Mouse (Mus musculus) adrenal gland, postnatal 36 days (tissue): Measurements from ENCODE around the gene Snap23. TPM values are rescaled to one million over a fixed set of nuclear protein-coding genes. Genes with fewer than 3 reads are reported as not detected.
A peak's percentile ranks its signal among the peaks of the same experiment; 100 is the strongest.

Experiments
- DNase-seq, 2 experiments: peaks; one replicate each; pipeline ENCODE4 v3.0.0; 2021; ENCODE audit warnings: mixed read lengths in 1 of 2
- total RNA-seq, 2 experiments: library from RNA; stranded (reverse); gene quantifications; 2 replicates each; pipeline ENCODE4 v1.2.3; 2021

The Snap23 gene
- total RNA-seq, 2 experiments from 2014 or later: 61.8 to 73.3 TPM

DNA sequence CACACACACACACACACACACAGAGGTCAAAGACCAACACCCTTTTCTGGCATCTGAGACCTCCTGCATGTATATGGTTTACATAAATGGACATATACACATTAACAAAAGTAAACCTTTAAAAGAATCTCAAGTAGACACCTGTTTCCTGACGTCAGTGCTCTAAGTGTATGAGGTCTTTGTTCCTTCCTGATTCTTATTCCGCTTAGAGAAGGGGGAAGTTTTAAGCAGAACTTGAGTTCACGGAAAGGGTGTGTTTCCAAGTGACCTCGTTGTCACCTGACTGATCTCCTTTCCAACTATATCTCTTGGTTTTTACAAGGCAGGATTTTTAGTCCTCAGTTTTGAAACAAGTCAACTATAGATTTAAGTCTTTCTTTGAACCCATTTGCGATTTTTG is 10.8 kb downstream of the Snap23 start:
- DNase-seq: no peak

DNA sequence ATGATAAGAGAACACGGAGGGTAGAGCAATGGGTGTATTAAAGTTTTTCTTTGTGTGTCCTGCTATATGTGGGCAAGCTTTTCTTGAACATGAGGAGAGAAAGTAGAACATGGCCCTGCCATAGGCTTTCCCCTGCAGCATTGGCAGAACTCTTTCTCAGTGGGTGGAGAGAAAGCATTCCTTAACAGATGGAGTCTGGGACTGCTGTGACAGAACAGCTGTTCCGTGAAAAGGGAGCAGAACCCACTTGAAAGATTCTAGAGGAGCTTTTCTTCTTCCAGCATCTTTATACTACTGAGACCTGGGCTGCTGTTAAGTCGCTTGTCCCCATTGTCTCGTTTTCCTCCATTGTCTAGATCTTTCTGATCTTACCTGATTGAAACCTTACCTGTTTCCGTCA is 22.3 kb downstream of the Snap23 start:
- no peak for DNase-seq

DNA sequence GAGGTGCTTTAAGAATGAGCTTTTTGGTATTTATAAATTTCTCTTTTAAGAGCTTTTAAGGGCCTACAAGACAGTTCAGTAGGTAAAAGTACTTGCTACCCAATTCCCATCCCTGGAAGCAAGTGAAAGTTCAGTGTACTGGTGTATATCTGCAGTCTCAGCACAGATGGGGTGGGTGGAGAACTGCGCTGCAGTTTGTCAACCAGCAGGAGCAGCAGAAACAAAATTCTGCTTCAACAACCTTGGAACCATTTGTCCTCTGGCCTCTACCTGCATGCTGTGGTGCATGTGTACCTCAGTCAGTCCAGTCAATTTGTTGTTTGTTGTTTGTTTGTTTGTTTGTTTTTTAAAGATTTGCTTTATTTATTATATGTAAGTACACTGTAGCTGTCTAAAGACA is 24.8 kb downstream of the Snap23 start:
- no peak for DNase-seq

GRCm38 (mm10) chr2:120597734-120598133 is 30.3 kb downstream of the Snap23 start:
- DNase-seq: no peak

DNA sequence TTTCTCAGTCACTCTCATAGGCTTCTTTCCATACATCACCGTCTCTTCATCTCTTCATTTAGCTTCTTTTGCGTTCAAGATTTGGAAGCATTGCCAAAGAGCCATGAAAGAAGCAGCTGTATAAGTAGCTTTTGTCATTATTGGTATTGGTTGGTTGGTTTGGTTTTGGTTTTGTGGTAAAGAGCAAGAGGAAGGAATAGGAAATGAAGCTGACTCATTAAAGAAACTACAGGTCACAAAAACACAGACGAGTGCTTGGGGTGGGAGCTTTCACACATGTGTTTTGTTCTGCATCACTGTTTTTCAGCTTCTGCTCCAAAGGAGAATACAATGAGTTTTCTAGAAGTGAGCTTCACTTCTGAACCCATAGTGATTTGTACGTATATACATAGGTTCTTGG is 32.0 kb downstream of the Snap23 start:
- DNase-seq: no peak

DNA sequence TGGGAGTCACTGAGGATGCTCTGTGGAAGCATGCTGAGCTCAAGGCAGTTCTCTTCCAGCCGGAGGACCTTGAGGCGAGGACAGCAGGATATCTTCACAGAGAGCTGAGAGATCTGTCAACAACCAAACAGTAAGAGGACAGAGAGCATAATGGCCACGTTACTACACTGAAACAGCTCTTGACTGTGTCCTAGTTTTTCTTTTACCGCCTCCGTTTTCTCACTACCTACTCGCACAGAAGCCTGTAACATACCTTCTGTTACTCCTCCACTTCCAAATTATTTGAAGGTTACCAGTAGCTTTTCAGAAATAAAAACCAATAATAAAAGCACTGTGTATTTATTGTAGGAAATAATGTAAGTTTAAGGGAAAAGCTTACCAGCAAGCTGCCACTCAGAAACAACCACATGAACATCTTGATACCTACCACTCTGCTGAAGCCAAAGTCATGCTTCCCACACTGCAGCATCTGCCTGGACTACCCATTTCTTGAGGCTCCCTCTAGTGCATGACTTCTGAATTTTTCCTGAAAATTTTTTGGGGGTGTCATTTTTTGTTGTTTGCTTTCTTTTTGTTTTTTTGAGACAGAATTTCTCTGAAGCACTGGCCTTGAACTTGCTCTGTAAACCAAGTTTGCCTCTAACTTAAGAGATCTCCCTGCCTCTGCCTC is 38.7 kb downstream of the Snap23 start:
- DNase-seq: peak; percentile 13 to 35

DNA sequence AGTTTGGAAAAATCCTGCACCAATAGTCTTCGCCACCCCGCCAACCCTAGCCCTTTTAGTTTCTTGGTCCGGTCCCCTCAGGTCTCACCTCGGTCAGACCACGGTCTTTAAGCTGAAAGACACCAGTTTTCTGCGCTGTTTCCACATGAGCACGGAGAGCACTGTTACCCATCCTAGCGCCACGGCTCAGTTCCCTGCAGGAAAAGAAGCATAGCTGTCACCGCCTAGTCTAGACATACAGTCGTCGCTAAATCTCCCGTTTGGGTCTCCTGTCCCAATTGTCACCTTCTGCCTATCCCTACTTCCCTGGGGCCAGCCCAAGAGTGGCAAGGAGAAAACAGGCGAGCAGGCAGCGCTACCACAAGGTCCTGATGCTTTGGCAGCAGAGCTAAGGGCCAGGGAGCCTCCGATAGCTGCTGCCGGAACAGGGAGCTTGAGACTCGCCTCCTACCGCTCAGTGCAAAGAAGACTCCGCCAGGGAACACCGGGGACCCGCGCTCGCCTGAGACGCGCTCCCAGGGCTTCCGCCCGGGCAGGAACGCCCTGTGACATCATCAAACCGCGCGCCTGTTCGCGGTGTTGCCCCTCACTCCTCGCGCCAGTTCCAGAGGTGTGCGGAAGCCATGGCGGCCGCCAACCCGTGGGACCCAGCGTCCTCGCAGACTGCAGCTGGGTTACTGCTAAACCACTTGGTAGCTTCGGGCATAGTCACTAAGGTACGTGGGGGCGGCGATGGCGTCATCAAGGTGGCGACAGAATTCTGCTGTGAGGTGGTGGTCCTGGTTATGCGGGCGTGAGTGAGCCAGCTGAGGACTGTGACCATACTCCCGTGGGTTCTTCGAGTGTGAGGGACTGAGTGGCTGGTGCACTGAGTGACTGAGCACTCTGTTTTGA is 41.6 kb downstream of the Snap23 start, which contains the start of the genes Haus2 and Lrrc57:
Gene Haus2 (plus strand): TSS at position 554 of the 894 bp plus-strand sequence.
Gene Lrrc57 (minus strand): TSS at position 691 of the 894 bp plus-strand sequence.
- peak; percentile 93 to 95 for DNase-seq

- no peak for DNase-seq
Measured at GRCm38 (mm10) chr2:120616279-120617163, 49.0 kb downstream of the Snap23 start.

DNA sequence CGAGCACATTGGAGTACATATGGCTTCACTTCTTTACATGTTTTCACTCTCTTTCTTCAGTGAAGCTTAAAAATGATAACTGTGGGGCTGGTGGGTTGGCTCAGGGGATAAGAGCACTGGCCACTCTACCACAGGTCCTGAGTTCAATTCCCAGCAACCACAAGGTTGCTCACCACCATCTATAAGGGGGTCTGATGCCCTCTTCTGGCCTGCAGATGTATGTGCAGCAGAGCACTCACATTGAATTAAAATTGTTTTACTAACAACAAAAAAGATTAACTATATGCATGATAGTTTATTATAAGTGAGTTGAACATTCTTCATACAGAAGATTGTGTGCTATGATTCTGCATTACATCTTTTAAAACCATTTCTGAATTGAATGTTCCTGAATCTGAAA is 52.1 kb downstream of the Snap23 start:
- no peak for DNase-seq

GRCm38 (mm10) chr2:120622920-120623319 is 55.4 kb downstream of the Snap23 start:
- no peak for DNase-seq

DNA sequence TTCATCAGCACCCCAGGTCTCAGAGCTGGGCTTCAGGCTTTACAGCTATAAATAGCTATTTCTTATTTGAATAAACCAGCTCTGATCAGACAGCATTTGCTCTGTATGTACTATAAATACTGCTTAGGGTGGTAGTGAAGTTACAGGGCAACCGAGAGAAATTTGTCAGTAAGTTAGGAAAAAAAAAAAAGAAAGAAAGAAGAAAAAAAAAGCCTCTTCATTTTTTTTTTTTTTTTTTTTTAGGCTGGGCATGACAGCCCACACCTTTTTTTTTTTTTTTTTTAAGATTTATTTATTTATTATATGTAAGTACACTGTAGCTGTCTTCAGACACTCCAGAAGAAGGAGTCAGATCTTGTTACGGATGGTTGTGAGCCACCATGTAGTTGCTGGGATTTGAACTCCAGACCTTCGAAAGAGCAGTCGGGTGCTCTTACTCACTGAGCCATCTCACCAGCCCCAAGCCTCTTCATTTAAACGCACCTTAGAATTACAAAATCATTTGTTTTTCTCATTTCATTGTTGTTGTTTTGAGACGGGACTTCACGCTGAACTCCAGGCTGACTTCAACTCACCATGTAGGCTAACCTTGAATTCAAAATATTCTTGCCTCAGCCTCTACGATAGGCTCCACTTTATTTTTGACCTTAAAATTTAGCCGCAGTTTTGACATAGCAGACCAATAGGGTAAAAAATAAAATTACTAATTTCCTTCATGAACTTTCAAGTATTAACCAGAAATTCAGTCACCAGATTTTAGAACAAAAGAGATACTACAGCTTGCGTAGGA is 60.8 kb downstream of the Snap23 start:
- DNase-seq: no peak

DNA sequence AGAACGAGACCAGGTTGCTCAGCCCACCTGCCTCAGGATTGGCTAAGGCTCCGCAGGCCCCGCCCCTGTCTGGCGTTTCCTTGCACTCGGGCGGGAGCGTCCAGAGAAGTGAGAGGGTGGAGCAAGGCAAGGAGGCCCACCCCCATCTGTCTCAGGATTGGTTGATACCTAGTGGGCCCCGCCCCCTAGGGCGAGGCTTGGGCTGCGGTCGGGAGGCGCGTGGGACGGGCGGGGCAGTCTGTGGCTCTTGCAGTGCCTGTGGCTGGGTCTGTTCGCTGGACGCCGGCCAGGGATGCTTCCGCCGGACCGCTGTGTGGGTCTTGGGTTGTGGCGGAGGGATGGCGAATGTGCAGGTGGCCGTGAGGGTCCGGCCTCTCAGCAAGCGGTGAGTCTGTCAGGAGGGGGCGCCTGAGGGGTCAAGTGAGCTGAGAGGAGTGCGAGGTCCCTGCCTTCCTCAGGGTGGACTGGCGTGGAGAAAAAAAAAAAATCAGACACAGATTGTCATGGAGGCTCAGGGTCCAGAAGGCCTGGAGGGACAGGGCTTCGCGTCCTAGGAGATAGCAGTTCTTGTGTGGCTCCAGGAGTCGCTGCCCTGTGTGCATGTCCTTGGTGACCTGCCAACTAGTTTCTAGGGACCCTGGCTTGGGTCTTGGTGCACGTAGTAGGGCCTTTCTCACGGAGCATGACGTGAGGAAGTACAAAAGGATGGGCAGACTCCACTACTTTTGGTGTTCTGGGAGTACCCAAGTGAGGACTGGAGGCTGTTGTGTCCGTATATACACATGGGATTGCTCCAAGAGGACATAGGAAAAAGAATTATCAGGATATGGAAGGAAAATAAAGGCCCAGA is 61.6 kb downstream of the Snap23 start, which contains the start of gene Stard9:
Gene Stard9 (plus strand): TSS at position 236 of the 850 bp plus-strand sequence.
- DNase-seq: peak; percentile 98 to 99

GRCm38 (mm10) chr2:120630246-120630645 is 62.8 kb downstream of the Snap23 start:
- DNase-seq: no peak

DNA sequence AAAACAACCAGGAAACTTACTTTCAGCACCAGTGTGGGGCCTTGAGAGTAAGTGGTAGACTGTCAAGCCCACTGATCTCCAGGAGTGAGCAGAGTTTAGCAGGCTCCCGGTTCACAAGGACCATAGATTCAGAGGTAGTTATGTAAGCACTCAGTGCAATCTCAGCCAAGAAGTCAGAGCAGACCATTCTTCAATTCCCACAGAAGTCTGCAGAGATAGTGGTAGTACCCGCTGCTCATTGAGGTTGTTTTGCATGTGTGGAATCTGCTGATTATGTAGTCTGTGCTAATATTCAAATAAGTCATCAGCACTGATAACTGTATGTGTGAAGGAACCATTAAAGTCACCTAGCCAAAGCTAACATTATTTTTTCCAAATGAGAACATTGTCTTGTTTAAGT is 63.2 kb downstream of the Snap23 start:
- no peak for DNase-seq

- no peak for DNase-seq
Measured at GRCm38 (mm10) chr2:120631521-120631920, 64.0 kb downstream of the Snap23 start.

DNA sequence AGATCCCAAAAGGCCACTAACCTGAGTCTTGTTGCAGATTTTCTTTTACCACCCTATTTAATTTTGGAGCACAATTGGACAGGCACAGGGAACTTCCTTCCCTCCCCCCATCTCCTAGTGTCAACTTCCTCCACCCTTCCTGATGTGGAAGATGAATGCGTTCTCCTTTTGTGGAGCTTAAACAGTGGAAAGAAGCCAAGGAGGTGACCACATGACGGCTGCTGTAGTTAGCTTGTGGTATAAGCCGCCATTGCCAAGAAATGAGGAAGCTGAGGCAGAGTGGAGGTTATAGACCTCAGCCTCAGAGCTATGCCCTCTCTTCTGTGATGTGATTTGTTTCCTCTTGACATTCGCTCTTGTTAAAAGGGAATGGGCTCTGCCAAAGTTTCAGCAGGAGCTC is 64.5 kb downstream of the Snap23 start:
- DNase-seq: peak; percentile 24 to 40

- no peak for DNase-seq
Measured at GRCm38 (mm10) chr2:120640835-120641234, 73.4 kb downstream of the Snap23 start.

DNA sequence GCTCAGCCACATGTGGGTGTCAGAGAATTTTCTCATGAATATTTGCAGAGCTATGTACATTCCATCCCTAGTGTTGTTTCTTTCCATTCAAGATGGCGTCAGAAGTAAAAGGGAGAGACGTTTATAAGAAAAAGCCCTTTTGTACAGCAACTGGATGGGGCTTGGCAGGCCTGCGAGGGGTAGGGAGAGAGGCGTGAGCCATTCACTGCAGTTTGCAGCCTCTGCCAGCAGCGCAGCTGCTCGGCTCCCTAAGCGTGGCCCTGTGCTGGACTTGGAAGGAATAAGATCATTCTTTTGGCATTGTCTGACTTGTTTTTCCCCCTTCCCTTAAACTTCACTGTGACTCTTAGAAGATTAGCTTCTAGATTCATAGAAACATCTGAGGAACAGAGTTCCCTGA is 76.4 kb downstream of the Snap23 start:
- no peak for DNase-seq

DNA sequence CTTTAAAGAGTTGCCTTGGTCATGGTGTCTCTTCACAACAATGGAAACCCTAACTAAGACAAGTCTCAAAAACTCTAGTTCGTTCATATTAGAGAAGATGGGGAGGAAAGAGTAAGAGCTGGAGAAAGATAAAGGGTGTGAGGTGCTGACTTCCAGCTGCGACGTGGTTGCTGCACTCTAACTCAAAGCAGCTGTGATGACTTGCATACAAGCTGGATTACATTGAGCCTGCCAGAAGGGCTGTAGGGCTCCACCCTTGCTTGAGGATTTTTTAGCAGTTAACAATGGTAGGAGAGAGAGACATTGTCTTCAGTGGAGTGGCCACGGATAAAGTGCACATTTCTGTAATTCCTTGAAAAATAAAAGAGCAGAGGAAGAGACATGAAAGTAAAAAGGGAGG is 79.3 kb downstream of the Snap23 start:
- DNase-seq: no peak
